Mouse (Mus musculus) lung, postnatal 25 days (tissue): ENCODE results near the gene Olfr1217.
"Not testable (repeated sequence)": the region's sequence is repeated elsewhere in the genome, so short reads cannot be mapped to it uniquely, and the experiment has no call there.

Experiments used
- DNase-seq: peaks from one replicate; pipeline ENCODE4 v3.0.0; 2022; ENCODE audit warnings: low spot score

Gene Olfr1217

DNA sequence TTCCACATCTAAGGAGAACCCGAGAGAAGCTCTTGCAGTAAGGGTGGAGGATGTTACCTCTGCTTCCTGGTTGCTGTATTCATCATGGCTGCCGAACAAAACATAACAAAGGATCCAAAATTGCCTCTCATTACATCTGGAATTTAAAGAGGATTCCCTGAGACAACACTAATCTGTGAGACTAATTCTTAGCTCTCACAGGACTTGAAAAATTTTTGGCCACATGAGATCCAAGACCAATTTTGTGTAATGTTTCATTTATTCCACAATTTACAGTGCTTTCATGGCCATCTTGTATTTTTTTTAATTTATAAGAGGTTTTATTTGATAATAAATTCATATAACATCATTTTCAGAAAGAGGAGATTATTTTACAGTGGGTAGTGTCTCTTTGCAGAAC, at the start of gene Olfr1217:
Gene Olfr1217 (minus strand): TSS at position 101 of the 400 bp plus-strand sequence.
- DNase-seq, result no peak

DNA sequence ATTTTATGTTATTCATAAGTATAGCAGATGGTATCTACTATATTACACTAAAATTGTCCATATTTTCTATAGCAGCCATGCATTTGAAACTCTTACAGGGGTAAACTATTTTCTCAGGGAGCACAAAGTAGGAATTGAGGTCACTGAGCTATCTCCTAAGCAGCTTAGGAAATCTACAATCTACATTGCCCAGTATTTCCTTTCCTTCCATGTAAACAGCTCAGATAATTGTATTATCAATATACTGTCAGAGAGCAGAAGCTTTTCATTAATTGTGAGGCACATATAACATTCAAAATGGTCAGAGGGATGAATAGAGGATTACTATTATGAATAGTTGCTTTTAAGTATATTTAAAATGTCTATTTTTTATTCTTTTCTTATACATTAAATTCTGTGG, 49.6 kb upstream of the Olfr1217 start:
- no peak for DNase-seq

DNA sequence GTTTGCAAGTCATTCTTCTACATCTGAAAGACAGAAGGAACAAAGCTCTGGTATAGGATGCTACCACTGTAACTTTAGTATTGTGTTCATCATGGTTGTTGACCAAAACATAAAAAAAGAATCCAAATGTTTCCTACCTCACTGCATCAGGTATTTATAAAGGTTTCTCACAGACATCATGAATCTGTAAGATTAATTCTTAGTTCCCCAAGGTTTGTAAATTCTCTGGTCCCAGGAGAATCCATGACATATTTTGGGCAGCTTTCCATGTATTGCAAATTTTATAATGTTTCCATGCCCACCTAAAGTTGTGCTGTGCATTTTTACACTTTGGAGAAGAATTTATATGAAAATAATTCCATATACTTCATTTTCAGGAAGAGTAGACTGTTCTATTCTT, 29.2 kb upstream of the Olfr1217 start, which contains the start of gene Olfr1218:
Gene Olfr1218 (minus strand): TSS at position 101 of the 400 bp plus-strand sequence.
- DNase-seq, result no peak

- not testable (repeated sequence) for DNase-seq
Observed at GRCm38 (mm10) chr2:89021436-89021835, 10.4 kb downstream of the Olfr1217 start.

GRCm38 (mm10) chr2:89018240-89018639, 13.6 kb downstream of the Olfr1217 start, which contains the start of gene Olfr1216:
Olfr1216 (minus strand) TSS chr2:89018340.
- no peak for DNase-seq

DNA sequence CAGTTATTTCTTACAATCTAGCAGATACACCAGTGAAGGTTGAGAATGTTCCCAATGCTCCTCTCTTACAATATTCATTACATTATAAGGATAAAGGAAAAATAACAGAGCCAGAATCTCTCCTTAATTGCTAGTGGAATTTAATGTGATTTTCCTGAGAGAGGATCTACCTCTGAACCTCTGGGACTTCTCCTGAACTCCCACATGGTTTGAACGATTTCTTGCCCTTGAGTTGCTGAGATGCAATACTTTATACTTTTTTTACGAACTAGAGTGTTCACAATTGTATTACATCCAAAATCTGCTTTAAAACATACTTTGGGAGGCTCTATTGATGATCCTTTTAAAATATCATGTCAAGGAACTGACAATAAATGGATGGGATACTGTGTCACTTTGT, 25.0 kb downstream of the Olfr1217 start, which contains the start of gene Olfr1215:
Gene Olfr1215 (minus strand): TSS at position 101 of the 400 bp plus-strand sequence.
- no peak for DNase-seq

DNA sequence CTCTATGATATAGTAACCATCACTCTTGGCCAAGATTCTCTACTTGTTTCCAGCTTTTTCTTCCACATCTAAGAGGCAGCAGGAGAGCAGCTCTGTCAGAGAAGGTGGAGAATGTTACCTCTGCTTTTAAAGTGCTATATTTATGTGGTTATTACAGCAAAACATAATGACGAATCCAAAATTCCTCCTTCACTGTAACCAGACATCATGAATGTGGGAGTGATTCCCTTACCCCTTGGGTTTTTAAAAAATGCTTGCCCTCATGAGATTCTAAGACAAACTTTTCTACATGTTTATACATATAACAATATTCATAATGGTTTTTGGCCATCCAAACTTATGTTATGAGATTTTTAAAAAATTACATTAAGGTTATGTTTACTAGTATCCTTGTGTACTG, 39.3 kb downstream of the Olfr1217 start, which contains the start of gene Olfr1214:
Gene Olfr1214 (minus strand): TSS at position 101 of the 400 bp plus-strand sequence.
- no peak for DNase-seq

GRCm38 (mm10) chr2:88980181-88980580, 51.7 kb downstream of the Olfr1217 start, which contains the start of gene Gm13762:
Gm13762 (minus strand) TSS chr2:88980281.
- DNase-seq, result no peak
